Mouse (Mus musculus): ENCODE data around the gene Arpp19. TPM values are rescaled to one million over a fixed set of nuclear protein-coding genes. Genes with fewer than 3 reads are reported as not detected.

Gene Arpp19
- polyA plus RNA-seq (2012; rRNA removed), result 64.5 and 73.2 TPM in 2 replicates
- polyA plus RNA-seq (2014; fragmentation: Nextera tagmentation; extraction: Ambion mirVana), result 280 and 290 TPM in 2 replicates

GRCm38 (mm10) chr9:75037451-75038356, at the start of gene Arpp19:
Arpp19 (plus strand) TSS chr9:75037614.
- H3K4me3 ChIP-seq (replicated peaks; ENCODE audit: low read length), result peak within 1 kb of the TSS; percentile 94
- H3K4me2 ChIP-seq (replicated peaks; ENCODE audit: low read depth, low read length, severe bottlenecking), result peak within 1 kb of the TSS; percentile 61
- H3K27ac ChIP-seq (replicated peaks; ENCODE audit: low read depth, low read length), result peak within 1 kb of the TSS; percentile 74; the same call in 1 of the 2 replicates
- 1% methylated on average over 40 of the region's 73 CpGs for WGBS
- H3K36me3 ChIP-seq (ENCODE audit: control insufficient read depth, insufficient read depth, low read length), result peaks cover under 1% of the 10 kb centered on the region
- peaks cover 10% of the 10 kb centered on the region for H3K4me1 ChIP-seq (ENCODE audit: control insufficient read depth, insufficient read depth, low read length)
- no peaks in the 10 kb centered on the region for H3K27me3 ChIP-seq (ENCODE audit: control insufficient read depth, insufficient read depth, low read length)
- ATAC-seq (ENCODE audit: low FRiP score, low read depth) (peak; percentile 94), DNase-seq (ENCODE audit: low spot score) (peak; percentile 91)
- H3K9me3 ChIP-seq (ENCODE audit: control insufficient read depth, low read length), result no peaks in the 10 kb centered on the region
- peak; percentile 69; the same call in 1 of the 2 replicates for TF ChIP-seq POLR2A (IDR thresholded peaks at IDR 0.05; ENCODE audit: borderline replicate concordance, extremely low read depth, insufficient read depth, insufficient read length)
- H3K9ac ChIP-seq (ENCODE audit: low read depth, low read length, severe bottlenecking), result peak within 1 kb of the TSS; percentile 94

GRCm38 (mm10) chr9:74988893-74989460, 48.4 kb upstream of the Arpp19 start:
- DNase-seq (ENCODE audit: low spot score) (no peak), ATAC-seq (ENCODE audit: low FRiP score, low read depth) (no peak)
- H3K36me3 ChIP-seq (ENCODE audit: control insufficient read depth, insufficient read depth, low read length), result no peaks in the 10 kb centered on the region
- no peaks in the 10 kb centered on the region for H3K9me3 ChIP-seq (ENCODE audit: control insufficient read depth, low read length)
- no peak overlapping the region for H3K4me2 ChIP-seq (replicated peaks; ENCODE audit: low read depth, low read length, severe bottlenecking)
- H3K4me3 ChIP-seq (replicated peaks; ENCODE audit: low read length), result no peak overlapping the region
- H3K4me1 ChIP-seq (ENCODE audit: control insufficient read depth, insufficient read depth, low read length), result no peaks in the 10 kb centered on the region
- no peak overlapping the region for H3K27ac ChIP-seq (replicated peaks; ENCODE audit: low read depth, low read length)
- no peak for TF ChIP-seq POLR2A (IDR thresholded peaks at IDR 0.05; ENCODE audit: borderline replicate concordance, extremely low read depth, insufficient read depth, insufficient read length)
- H3K27me3 ChIP-seq (ENCODE audit: control insufficient read depth, insufficient read depth, low read length), result no peaks in the 10 kb centered on the region
- no peak overlapping the region for H3K9ac ChIP-seq (ENCODE audit: low read depth, low read length, severe bottlenecking)
- 87% methylated on average over 7 of the region's 7 CpGs for WGBS

- TF ChIP-seq POLR2A (IDR thresholded peaks at IDR 0.05; ENCODE audit: borderline replicate concordance, extremely low read depth, insufficient read depth, insufficient read length), result no peak
- no peak for ATAC-seq (ENCODE audit: low FRiP score, low read depth)
- no peak overlapping the region for H3K4me2 ChIP-seq (replicated peaks; ENCODE audit: low read depth, low read length, severe bottlenecking)
- H3K36me3 ChIP-seq (ENCODE audit: control insufficient read depth, insufficient read depth, low read length), result no peaks in the 10 kb centered on the region
- no peak overlapping the region for H3K4me3 ChIP-seq (replicated peaks; ENCODE audit: low read length)
- no peaks in the 10 kb centered on the region for H3K27me3 ChIP-seq (ENCODE audit: control insufficient read depth, insufficient read depth, low read length)
- no peak overlapping the region for H3K27ac ChIP-seq (replicated peaks; ENCODE audit: low read depth, low read length)
- WGBS, result 75% methylated on average over 2 of the region's 2 CpGs
- H3K4me1 ChIP-seq (ENCODE audit: control insufficient read depth, insufficient read depth, low read length), result 0 out of 2 replicates have a peak, but pooled peaks cover 3% of the 10 kb centered on the region
- H3K9ac ChIP-seq (ENCODE audit: low read depth, low read length, severe bottlenecking), result no peak overlapping the region
- H3K9me3 ChIP-seq (ENCODE audit: control insufficient read depth, low read length), result no peaks in the 10 kb centered on the region
- DNase-seq (ENCODE audit: low spot score), result no peak
Measured at GRCm38 (mm10) chr9:74989990-74990389, 47.4 kb upstream of the Arpp19 start.

DNA sequence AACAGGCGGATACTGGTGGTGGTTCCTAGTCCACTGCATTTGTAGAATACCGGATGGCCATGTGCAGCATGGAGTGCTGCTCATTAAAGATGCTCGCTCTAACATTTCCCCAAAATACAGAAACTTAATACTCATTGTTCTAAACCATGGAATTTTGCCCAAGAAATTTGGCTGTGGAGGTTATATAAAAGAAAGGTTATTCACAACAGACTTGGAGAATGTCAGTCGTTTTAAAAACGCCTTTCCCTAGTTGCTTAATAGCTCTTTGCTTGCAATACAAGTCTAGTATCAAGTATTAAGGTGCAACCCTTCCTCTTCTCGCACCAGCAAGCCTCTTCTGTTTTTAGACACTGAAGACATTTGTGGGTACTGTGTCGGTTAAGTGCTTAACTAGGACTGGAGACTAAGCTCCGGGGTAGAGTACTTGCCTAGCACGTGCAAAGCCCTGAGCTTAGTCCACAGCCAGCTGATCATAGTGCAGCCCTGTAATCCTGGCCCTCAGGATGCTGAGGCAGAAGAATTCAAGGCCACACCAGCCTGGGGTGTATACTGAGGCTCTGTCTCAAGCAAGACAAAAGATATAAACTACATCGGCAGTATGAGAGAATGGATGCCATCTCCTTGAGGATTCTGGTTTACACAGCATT, 42.7 kb upstream of the Arpp19 start:
- H3K9me3 ChIP-seq (ENCODE audit: control insufficient read depth, low read length), result no peaks in the 10 kb centered on the region
- H3K27me3 ChIP-seq (ENCODE audit: control insufficient read depth, insufficient read depth, low read length), result no peaks in the 10 kb centered on the region
- no peak overlapping the region for H3K27ac ChIP-seq (replicated peaks; ENCODE audit: low read depth, low read length)
- H3K9ac ChIP-seq (ENCODE audit: low read depth, low read length, severe bottlenecking), result no peak overlapping the region
- 77% methylated on average over 10 of the region's 10 CpGs for WGBS
- ATAC-seq (ENCODE audit: low FRiP score, low read depth), result no peak; the same call in 1 of the 2 replicates
- H3K4me1 ChIP-seq (ENCODE audit: control insufficient read depth, insufficient read depth, low read length), result 0 out of 2 replicates have a peak, but pooled peaks cover 3% of the 10 kb centered on the region
- peak; percentile 53 for DNase-seq (ENCODE audit: low spot score)
- TF ChIP-seq POLR2A (IDR thresholded peaks at IDR 0.05; ENCODE audit: borderline replicate concordance, extremely low read depth, insufficient read depth, insufficient read length), result no peak
- H3K4me3 ChIP-seq (replicated peaks; ENCODE audit: low read length), result no peak overlapping the region
- H3K36me3 ChIP-seq (ENCODE audit: control insufficient read depth, insufficient read depth, low read length), result no peaks in the 10 kb centered on the region
- no peak overlapping the region for H3K4me2 ChIP-seq (replicated peaks; ENCODE audit: low read depth, low read length, severe bottlenecking)

- H3K4me1 ChIP-seq (ENCODE audit: control insufficient read depth, insufficient read depth, low read length), result peaks cover 3% of the 10 kb centered on the region; the same call in 1 of the 2 replicates
- DNase-seq (ENCODE audit: low spot score) (no peak), ATAC-seq (ENCODE audit: low FRiP score, low read depth) (no peak)
- no peaks in the 10 kb centered on the region for H3K27me3 ChIP-seq (ENCODE audit: control insufficient read depth, insufficient read depth, low read length)
- 0 out of 2 replicates have a peak, but pooled peaks cover 4% of the 10 kb centered on the region for H3K36me3 ChIP-seq (ENCODE audit: control insufficient read depth, insufficient read depth, low read length)
- 45% methylated on average over 2 of the region's 2 CpGs for WGBS
- H3K9ac ChIP-seq (ENCODE audit: low read depth, low read length, severe bottlenecking), result no peak overlapping the region
- TF ChIP-seq POLR2A (IDR thresholded peaks at IDR 0.05; ENCODE audit: borderline replicate concordance, extremely low read depth, insufficient read depth, insufficient read length), result no peak
- H3K9me3 ChIP-seq (ENCODE audit: control insufficient read depth, low read length), result no peaks in the 10 kb centered on the region
- H3K4me3 ChIP-seq (replicated peaks; ENCODE audit: low read length), result no peak overlapping the region
- H3K27ac ChIP-seq (replicated peaks; ENCODE audit: low read depth, low read length), result no peak overlapping the region
- no peak overlapping the region for H3K4me2 ChIP-seq (replicated peaks; ENCODE audit: low read depth, low read length, severe bottlenecking)
Measured at GRCm38 (mm10) chr9:74996349-74996748, 41.1 kb upstream of the Arpp19 start.

Data from limb, embryonic 14.5 days (tissue).